Mouse (Mus musculus) cortical plate, adult 2 months (tissue): ENCODE measurements around the gene Osbpl10.

Source experiments
- CTCF ChIP-seq: fragments of 200-500 bp; IDR thresholded peaks from 2 replicates; pipeline ENCODE4 v1.5.1; 2011; ENCODE audit warnings: mild to moderate bottlenecking, control low read depth, low read length; ENCODE audit not compliant: insufficient read depth; ENCODE audit errors: extremely low read depth
- POLR2A ChIP-seq: fragments of 200-500 bp; IDR thresholded peaks from 2 replicates; pipeline ENCODE4 v1.6.1; 2011; ENCODE audit warnings: mild to moderate bottlenecking, low read length, control low read depth; ENCODE audit not compliant: insufficient read depth; ENCODE audit errors: extremely low read depth

- no peak for TF ChIP-seq CTCF
- TF ChIP-seq POLR2A, result no peak
Observed at GRCm38 (mm10) chr9:115042971-115043706, 64.8 kb downstream of the Osbpl10 start.
